Mouse (Mus musculus): ENCODE data around the gene Gm28053.

GRCm38 (mm10) chr6:48763567-48764270 lies 45.3 kb downstream of the Gm28053 start:
- TF ChIP-seq CTCF (conservative IDR thresholded peaks at IDR 0.05; ENCODE audit: low read length) (no peak), NANOG (IDR thresholded peaks at IDR 0.05; ENCODE audit: borderline replicate concordance, low read length) (no peak)

Data from E14TG2a.4 (cell line).